Mouse (Mus musculus): ENCODE results near the gene Ypel4.

DNA sequence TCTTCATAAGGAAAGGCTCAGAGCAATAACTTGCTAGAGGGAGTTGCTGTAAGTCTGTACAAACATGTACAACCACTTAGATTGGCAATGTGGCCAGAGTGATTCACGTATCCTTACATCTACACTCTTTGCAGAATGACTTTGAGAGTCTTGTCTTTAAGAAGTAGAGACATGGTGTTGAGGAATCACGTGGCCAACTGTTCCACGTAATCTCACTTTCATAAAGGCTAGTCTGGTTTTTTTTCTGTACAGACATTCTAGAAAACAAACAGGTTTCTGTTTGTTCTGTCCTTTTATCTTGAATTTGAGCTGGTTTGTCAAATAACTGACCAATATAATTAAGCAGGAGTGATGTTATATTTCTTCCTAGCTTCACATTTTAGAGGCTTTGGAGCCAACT lies 27.5 kb downstream of the Ypel4 start:
- TF ChIP-seq POLR2A (IDR thresholded peaks at IDR 0.05; ENCODE audit: low read depth, low read length) (no peak), CTCF (IDR thresholded peaks at IDR 0.05; ENCODE audit: extremely low read depth, insufficient read depth, insufficient read length, insufficient replicate concordance) (no peak)

Measured in spleen, adult 2 months (tissue).